Mouse (Mus musculus): ENCODE measurements around the gene Gm49510. TPM values are rescaled to one million over a fixed set of nuclear protein-coding genes. Genes with fewer than 3 reads are reported as not detected.
A peak's percentile ranks its signal among the peaks of the same experiment; 100 is the strongest.

Gene Gm49510
- total and polyA plus RNA-seq, 3 experiments: 0.12 to 0.25 TPM; not detected in 1

DNA sequence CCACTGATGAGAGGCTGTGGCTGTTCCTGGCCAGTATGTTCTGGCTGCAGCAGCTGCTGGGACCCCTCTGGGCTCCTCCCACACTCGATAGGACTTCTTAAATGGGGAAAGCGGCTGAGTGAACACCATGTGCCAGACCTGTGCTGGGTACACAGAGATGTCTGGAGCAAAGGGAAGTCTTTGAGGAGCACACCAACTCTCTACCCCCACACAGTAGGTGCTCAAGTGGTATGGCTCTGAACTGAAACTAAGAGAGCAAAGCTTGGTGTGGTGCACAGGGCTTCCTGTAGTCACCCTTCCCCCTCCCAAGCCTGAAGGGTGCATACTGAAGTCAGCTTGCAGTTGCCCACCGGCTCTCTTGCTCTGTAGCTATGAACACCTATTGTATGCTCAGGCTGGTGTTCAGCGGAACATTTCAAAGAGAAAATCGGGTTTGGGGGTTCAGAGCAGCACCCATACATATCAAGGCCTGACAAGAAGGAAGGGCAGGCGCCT is 913 bp upstream of the Gm49510 start:
- no peaks in the 10 kb centered on the region; the same call in 1 of the 2 replicates for H3K79me2 ChIP-seq (replicated peaks; ENCODE audit: control insufficient read depth, extremely low read depth, insufficient read depth, poor library complexity, severe bottlenecking)
- TF ChIP-seq UBTF (IDR thresholded peaks at IDR 0.05; ENCODE audit: low read depth, low read length): 0 out of 2 replicates have a peak, but pooled peaks have one; percentile 19
- peak; percentile 95 for TF ChIP-seq ZKSCAN1 (IDR thresholded peaks at IDR 0.05; ENCODE audit: borderline replicate concordance, low read depth, low read length)
- TF ChIP-seq NRF1 (IDR thresholded peaks at IDR 0.05; ENCODE audit: low read depth, low read length): no peak
- TF ChIP-seq CHD2 (IDR thresholded peaks at IDR 0.05; ENCODE audit: low read length): peak; percentile 51; the same call in 1 of the 2 replicates
- TF ChIP-seq ELF1 (IDR thresholded peaks at IDR 0.05; ENCODE audit: low read depth, low read length): 0 out of 2 replicates have a peak, but pooled peaks have one; percentile 24
- TF ChIP-seq PAX5 (IDR thresholded peaks at IDR 0.05; ENCODE audit: low read length): no peak
- no peak for TF ChIP-seq IRF4 (IDR thresholded peaks at IDR 0.05; ENCODE audit: low read depth, low read length)
- peak overlapping the region; percentile 81 for H3K4me2 ChIP-seq (ENCODE audit: insufficient read depth, low read depth, poor library complexity, severe bottlenecking)
- H3K4me1 ChIP-seq (ENCODE audit: control insufficient read depth in 1 of 2, insufficient read depth in 2 of 2): peaks cover 32 to 82% of the 10 kb centered on the region in 2 experiments
- no peak overlapping the region for H3K27ac ChIP-seq (ENCODE audit: insufficient read depth, low read depth)
- peaks cover 2 to 32% of the 10 kb centered on the region in 2 experiments for H3K36me3 ChIP-seq (replicated peaks in 1 of 2; ENCODE audit: control insufficient read depth in 1 of 2, insufficient read depth in 1 of 2, low read length in 1 of 2)
- DNase-seq (ENCODE audit: extremely low read depth): peak; percentile 51
- H3K9ac ChIP-seq (ENCODE audit: insufficient read depth, low read depth): peak overlapping the region; percentile 49; the same call in 1 of the 2 replicates
- H3K9me3 ChIP-seq (replicated peaks; ENCODE audit: low read length): no peaks in the 10 kb centered on the region
- H3K4me3 ChIP-seq (replicated peaks in 1 of 3; ENCODE audit: low read depth in 2 of 3, low read length in 2 of 3, poor library complexity in 1 of 3): peak overlapping the region; percentile 18 to 95 (median 58)
- no peaks in the 10 kb centered on the region for H3K27me3 ChIP-seq (replicated peaks)
- in situ Hi-C loops (cut with MboI; ENCODE audit: low pct_ligation_motif_present, low pct_unique_long_range_greater_than_20kb, low sequenced_read_pairs) (no loop called here), dilution Hi-C loops (cut with MboI; ENCODE audit: extremely low pct_ligation_motif_present, extremely low pct_unique_long_range_greater_than_20kb, low sequenced_read_pairs) (no loop called here)

DNA sequence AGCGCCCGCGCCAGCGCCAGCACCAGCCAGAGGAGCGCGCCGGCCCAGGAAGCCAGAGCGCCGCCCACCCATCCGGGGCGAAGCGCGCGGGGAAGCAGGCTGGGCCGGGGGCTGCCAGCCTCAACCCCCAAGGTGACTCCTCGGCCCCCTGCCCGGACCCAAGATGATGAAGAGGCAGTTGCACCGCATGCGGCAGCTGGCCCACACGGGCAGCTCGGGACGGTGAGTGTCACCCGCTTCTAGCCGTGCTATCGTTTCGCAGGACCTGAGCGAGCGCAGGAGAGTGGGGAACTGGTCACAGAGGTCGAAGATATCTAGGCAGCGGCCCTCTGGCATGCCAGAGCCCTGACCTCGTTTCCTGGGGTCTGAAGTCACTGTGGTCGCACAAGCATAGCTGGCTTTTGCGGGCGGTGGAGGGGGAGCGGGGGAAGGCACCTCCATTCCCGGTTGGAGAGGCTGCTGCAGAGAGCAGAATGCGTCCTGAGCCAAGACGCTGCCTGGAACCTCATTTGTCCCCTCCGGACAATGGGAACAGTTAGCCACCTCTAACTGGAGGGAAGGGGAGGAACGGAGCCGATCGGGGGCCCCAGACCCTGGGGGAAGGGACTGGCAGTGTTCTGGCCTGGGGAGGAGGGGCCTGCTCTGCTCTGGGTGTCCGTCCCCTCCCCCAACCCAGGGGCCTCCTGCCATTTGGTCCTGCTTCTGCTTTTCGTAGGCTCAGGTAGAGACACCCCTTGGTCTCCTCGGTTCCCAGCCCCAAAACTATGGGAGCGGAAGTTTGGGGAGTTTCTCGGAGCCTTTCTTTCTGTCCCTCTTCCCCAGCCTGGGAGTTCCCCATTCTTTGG is 495 bp downstream of the Gm49510 start, which contains the start of gene Sh3bp1:
Sh3bp1 (plus strand) TSS at position 29 of the 845 bp plus-strand sequence.
- peak within 1 kb of the TSS; percentile 51 for H3K27ac ChIP-seq (ENCODE audit: insufficient read depth, low read depth)
- in situ Hi-C loops (cut with MboI; ENCODE audit: low pct_ligation_motif_present, low pct_unique_long_range_greater_than_20kb, low sequenced_read_pairs) (loop anchor here (25.0 kb wide), 1 partner anchor 437 kb away; the partner anchor contains the start of genes Maff and Pla2g6), dilution Hi-C loops (cut with MboI; ENCODE audit: extremely low pct_ligation_motif_present, extremely low pct_unique_long_range_greater_than_20kb, low sequenced_read_pairs) (no loop called here)
- H3K79me2 ChIP-seq (replicated peaks; ENCODE audit: control insufficient read depth, extremely low read depth, insufficient read depth, poor library complexity, severe bottlenecking): no peaks in the 10 kb centered on the region; the same call in 1 of the 2 replicates
- H3K36me3 ChIP-seq (replicated peaks in 1 of 2; ENCODE audit: control insufficient read depth in 1 of 2, insufficient read depth in 1 of 2, low read length in 1 of 2): peaks cover 13 to 41% of the 10 kb centered on the region in 2 experiments
- peak within 1 kb of the TSS; percentile 81 for H3K4me2 ChIP-seq (ENCODE audit: insufficient read depth, low read depth, poor library complexity, severe bottlenecking)
- H3K4me3 ChIP-seq (replicated peaks in 1 of 3; ENCODE audit: low read depth in 2 of 3, low read length in 2 of 3, poor library complexity in 1 of 3): peak within 1 kb of the TSS; percentile 70 to 95 (median 83)
- no peaks in the 10 kb centered on the region for H3K27me3 ChIP-seq (replicated peaks)
- peaks cover 21 to 79% of the 10 kb centered on the region in 2 experiments for H3K4me1 ChIP-seq (ENCODE audit: control insufficient read depth in 1 of 2, insufficient read depth in 2 of 2)
- peak; percentile 76 for DNase-seq (ENCODE audit: extremely low read depth)
- TF ChIP-seq MAFK (IDR thresholded peaks at IDR 0.05; ENCODE audit: insufficient replicate concordance, low read length) (no peak), CHD2 (IDR thresholded peaks at IDR 0.05; ENCODE audit: low read length) (peak; percentile 90), ZC3H11A (IDR thresholded peaks at IDR 0.05; ENCODE audit: low read depth, low read length) (no peak), KAT2A (IDR thresholded peaks at IDR 0.05; ENCODE audit: insufficient replicate concordance, low read length) (no peak), ZMIZ1 (IDR thresholded peaks at IDR 0.05; ENCODE audit: low read depth, low read length) (peak; percentile 46; the same call in 1 of the 2 replicates), PAX5 (IDR thresholded peaks at IDR 0.05; ENCODE audit: low read length) (no peak), BHLHE40 (IDR thresholded peaks at IDR 0.05; ENCODE audit: low read depth, low read length) (0 out of 2 replicates have a peak, but pooled peaks have one; percentile 5), SIN3A (IDR thresholded peaks at IDR 0.05; ENCODE audit: low read length) (peak; percentile 15; the same call in 1 of the 2 replicates), ELF1 (IDR thresholded peaks at IDR 0.05; ENCODE audit: low read depth, low read length) (peak; percentile 43), TCF12 (IDR thresholded peaks at IDR 0.05; ENCODE audit: low read depth, low read length) (peak; percentile 39; the same call in 1 of the 2 replicates), IRF4 (IDR thresholded peaks at IDR 0.05; ENCODE audit: low read depth, low read length) (peak; percentile 62; the same call in 1 of the 2 replicates), UBTF (IDR thresholded peaks at IDR 0.05; ENCODE audit: low read depth, low read length) (0 out of 2 replicates have a peak, but pooled peaks have one; percentile 6), MXI1 (IDR thresholded peaks at IDR 0.05; ENCODE audit: low read depth, low read length) (peak; percentile 27; the same call in 1 of the 2 replicates), ZKSCAN1 (IDR thresholded peaks at IDR 0.05; ENCODE audit: borderline replicate concordance, low read depth, low read length) (no peak), NRF1 (IDR thresholded peaks at IDR 0.05; ENCODE audit: low read depth, low read length) (peak; percentile 62), ZNF384 (IDR thresholded peaks at IDR 0.05; ENCODE audit: low read depth, low read length) (no peak), RAD21 (IDR thresholded peaks at IDR 0.05; ENCODE audit: low read depth, low read length) (no peak), EP300 (IDR thresholded peaks at IDR 0.05; ENCODE audit: low read length) (no peak), CHD1 (IDR thresholded peaks at IDR 0.05; ENCODE audit: low read depth, low read length) (no peak; the same call in 1 of the 2 replicates), USF2 (conservative IDR thresholded peaks at IDR 0.05; ENCODE audit: low read depth, low read length) (no peak), POLR2A (IDR thresholded peaks at IDR 0.05; ENCODE audit: low read depth, low read length) (peak; percentile 58), TBP (conservative IDR thresholded peaks at IDR 0.05; ENCODE audit: low read depth, low read length) (no peak), NELFE (IDR thresholded peaks at IDR 0.05; ENCODE audit: low read depth, low read length) (peak; percentile 45), MAZ (IDR thresholded peaks at IDR 0.05; ENCODE audit: low read depth, low read length) (peak; percentile 30; the same call in 1 of the 2 replicates)
- no peaks in the 10 kb centered on the region for H3K9me3 ChIP-seq (replicated peaks; ENCODE audit: low read length)
- peak within 1 kb of the TSS; percentile 49 for H3K9ac ChIP-seq (ENCODE audit: insufficient read depth, low read depth)
